Mouse (Mus musculus): ENCODE data around the gene C130026I21Rik. TPM values are rescaled to one million over a fixed set of nuclear protein-coding genes. Genes with fewer than 3 reads are reported as not detected.
A peak's percentile ranks its signal among the peaks of the same experiment; 100 is the strongest.
"Not testable (repeated sequence)": the region's sequence is repeated elsewhere in the genome, so short reads cannot be mapped to it uniquely, and the experiment has no call there.

C130026I21Rik gene
- polyA plus RNA-seq, 1 experiment from 2014 or later = not detected

DNA sequence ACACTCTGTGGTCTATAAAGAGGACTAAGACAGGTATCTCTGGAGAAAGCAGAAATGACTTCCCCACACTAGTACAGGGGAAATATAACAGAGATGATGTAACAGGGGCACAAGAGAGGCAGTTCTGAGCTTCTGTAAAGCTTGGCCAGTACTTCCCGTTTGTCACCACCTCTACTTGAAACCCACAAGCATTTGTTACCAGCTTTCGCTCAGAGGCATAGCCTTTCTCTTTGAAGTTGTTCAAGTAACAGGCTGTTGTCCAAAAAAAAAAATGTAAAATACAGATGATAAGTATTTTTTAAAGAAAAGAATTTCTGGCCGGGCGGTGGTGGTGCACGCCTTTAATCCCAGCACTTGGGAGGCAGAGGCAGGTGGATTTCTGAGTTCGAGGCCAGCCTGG is 236.8 kb downstream of the C130026I21Rik start:
- not testable (repeated sequence) for H3K4me3 ChIP-seq (ENCODE audit: low read depth, low read length); H3K9ac ChIP-seq (ENCODE audit: low read depth, low read length); H3K27ac ChIP-seq (ENCODE audit: low read depth, low read length); H3K4me2 ChIP-seq (replicated peaks; ENCODE audit: low read depth, low read length); H3K27me3 ChIP-seq (ENCODE audit: control insufficient read depth, insufficient read depth, low read length); DNase-seq (ENCODE audit: low spot score); ATAC-seq (ENCODE audit: low FRiP score); H3K36me3 ChIP-seq (ENCODE audit: control insufficient read depth, insufficient read depth, low read length); H3K9me3 ChIP-seq (ENCODE audit: control insufficient read depth, low read length); H3K4me1 ChIP-seq (replicated peaks; ENCODE audit: control insufficient read depth, insufficient read depth, low read length)
- WGBS = 96% methylated on average over 4 of the region's 6 CpGs

DNA sequence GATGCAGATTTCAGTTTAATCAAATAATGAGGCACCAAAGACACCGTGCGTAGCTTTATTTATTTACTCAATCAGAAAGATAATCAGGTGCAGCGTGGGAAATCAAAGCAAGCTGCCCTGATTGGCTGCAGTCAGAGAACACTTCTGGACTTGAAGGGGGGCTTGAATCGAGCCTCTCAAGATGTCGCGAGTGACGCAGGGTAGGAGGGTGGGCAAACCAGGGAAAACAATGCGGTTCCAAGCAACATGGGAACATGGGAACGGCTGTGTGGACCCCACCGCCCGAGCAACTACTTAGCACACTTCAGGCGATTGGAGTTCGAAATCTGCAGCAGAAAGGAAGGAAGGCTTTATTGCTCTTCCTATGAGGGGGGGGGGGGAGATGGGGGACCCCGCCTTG is 240.2 kb downstream of the C130026I21Rik start:
- not testable (repeated sequence) for H3K4me3 ChIP-seq (ENCODE audit: low read depth, low read length); H3K9ac ChIP-seq (ENCODE audit: low read depth, low read length); DNase-seq (ENCODE audit: low spot score); ATAC-seq (ENCODE audit: low FRiP score); H3K36me3 ChIP-seq (ENCODE audit: control insufficient read depth, insufficient read depth, low read length); H3K4me1 ChIP-seq (replicated peaks; ENCODE audit: control insufficient read depth, insufficient read depth, low read length); H3K27ac ChIP-seq (ENCODE audit: low read depth, low read length); H3K4me2 ChIP-seq (replicated peaks; ENCODE audit: low read depth, low read length); H3K9me3 ChIP-seq (ENCODE audit: control insufficient read depth, low read length); H3K27me3 ChIP-seq (ENCODE audit: control insufficient read depth, insufficient read depth, low read length)
- 60% methylated on average over 12 of the region's 14 CpGs for WGBS

DNA sequence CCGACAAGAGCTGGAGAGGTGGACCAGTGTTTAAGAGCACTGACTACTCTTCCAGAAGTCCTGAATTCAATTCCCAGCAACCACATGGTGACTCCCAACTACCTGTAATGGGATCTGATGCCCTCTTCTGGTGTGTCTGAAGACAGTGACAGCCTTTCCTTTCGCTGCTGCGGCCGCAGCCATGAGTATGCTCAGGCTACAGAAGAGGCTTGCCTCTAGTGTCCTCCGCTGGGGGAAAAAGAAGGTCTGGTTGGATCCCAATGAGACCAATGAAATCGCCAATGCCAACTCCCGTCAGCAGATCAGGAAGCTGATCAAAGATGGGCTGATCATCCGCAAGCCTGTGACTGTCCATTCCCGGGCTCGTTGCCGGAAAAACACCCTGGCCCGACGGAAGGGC is 258.4 kb downstream of the C130026I21Rik start:
- ATAC-seq (ENCODE audit: low FRiP score); H3K27ac ChIP-seq (ENCODE audit: low read depth, low read length); H3K36me3 ChIP-seq (ENCODE audit: control insufficient read depth, insufficient read depth, low read length); DNase-seq (ENCODE audit: low spot score); H3K4me3 ChIP-seq (ENCODE audit: low read depth, low read length); H3K9ac ChIP-seq (ENCODE audit: low read depth, low read length); H3K27me3 ChIP-seq (ENCODE audit: control insufficient read depth, insufficient read depth, low read length); H3K9me3 ChIP-seq (ENCODE audit: control insufficient read depth, low read length); H3K4me1 ChIP-seq (replicated peaks; ENCODE audit: control insufficient read depth, insufficient read depth, low read length); H3K4me2 ChIP-seq (replicated peaks; ENCODE audit: low read depth, low read length): not testable (repeated sequence)
- WGBS = 93% methylated on average over 11 of the region's 13 CpGs

DNA sequence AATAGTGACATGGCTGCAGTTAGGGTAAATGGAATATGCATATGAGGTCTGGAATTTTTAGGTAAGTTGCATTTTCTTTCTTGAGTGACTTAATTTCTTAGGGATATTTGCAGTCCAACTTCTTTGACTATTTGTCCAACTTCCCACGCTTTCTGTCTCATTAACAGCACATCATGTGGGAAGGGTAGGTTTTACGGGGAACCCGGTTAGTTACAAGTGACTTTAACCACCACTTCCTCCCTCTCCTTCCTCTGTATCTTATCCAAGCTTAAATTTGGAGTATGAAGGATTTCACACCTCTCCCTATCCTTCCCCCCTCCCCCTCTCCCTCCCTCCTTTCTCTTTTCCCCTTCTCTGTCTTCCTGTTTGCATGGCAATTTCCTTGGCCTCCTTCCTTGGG is 259.4 kb downstream of the C130026I21Rik start:
- H3K27me3 ChIP-seq (ENCODE audit: control insufficient read depth, insufficient read depth, low read length); H3K4me2 ChIP-seq (replicated peaks; ENCODE audit: low read depth, low read length); H3K4me3 ChIP-seq (ENCODE audit: low read depth, low read length); ATAC-seq (ENCODE audit: low FRiP score); H3K9me3 ChIP-seq (ENCODE audit: control insufficient read depth, low read length); H3K4me1 ChIP-seq (replicated peaks; ENCODE audit: control insufficient read depth, insufficient read depth, low read length); H3K27ac ChIP-seq (ENCODE audit: low read depth, low read length); H3K9ac ChIP-seq (ENCODE audit: low read depth, low read length); DNase-seq (ENCODE audit: low spot score); H3K36me3 ChIP-seq (ENCODE audit: control insufficient read depth, insufficient read depth, low read length): not testable (repeated sequence)
- WGBS = 100% methylated on average over 2 of the region's 3 CpGs

DNA sequence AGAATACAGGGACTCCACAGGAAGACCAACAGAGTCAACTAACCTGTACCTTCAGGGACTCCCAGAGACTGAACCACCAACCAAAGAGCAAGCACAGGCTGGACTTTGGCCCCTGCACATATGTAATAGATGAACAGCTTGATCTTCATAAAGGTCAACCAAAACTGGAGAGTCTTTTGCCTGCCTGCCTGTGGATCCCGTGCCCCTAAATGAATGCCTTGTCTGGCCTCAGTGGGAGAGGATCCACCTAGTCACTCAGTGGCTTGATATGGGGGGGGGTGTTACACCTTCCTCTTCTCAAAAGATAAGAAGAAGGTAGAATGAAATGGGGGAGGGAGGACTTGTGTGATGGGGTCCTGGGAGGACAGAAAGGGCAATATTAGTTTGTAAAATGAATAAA is 262.6 kb downstream of the C130026I21Rik start:
- not testable (repeated sequence) for H3K36me3 ChIP-seq (ENCODE audit: control insufficient read depth, insufficient read depth, low read length); H3K4me1 ChIP-seq (replicated peaks; ENCODE audit: control insufficient read depth, insufficient read depth, low read length); H3K4me2 ChIP-seq (replicated peaks; ENCODE audit: low read depth, low read length); H3K27ac ChIP-seq (ENCODE audit: low read depth, low read length); ATAC-seq (ENCODE audit: low FRiP score); H3K9me3 ChIP-seq (ENCODE audit: control insufficient read depth, low read length); H3K4me3 ChIP-seq (ENCODE audit: low read depth, low read length); DNase-seq (ENCODE audit: low spot score); H3K9ac ChIP-seq (ENCODE audit: low read depth, low read length); H3K27me3 ChIP-seq (ENCODE audit: control insufficient read depth, insufficient read depth, low read length)
- 66% methylated on average over 1 of the region's 1 CpGs for WGBS

DNA sequence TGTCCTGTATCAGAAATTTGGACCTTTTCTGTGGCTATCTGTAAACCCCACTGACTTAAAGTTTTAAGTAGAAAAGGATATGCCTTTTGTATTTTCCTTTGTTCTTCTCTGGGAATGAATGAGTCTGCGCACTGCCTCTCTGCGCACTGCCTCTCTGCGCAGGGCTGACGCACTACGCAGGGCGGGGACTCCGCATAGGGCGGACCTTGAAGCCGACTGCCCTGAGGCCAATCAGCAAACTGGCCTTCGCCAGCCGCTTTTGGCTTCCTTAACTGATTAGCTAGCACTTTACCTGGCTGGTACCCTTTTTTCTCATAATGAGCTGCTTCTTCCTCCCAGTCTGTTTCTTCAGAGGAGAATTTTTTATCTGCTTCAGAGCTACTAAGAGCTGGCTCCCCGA is 271.1 kb downstream of the C130026I21Rik start:
- H3K9me3 ChIP-seq (ENCODE audit: control insufficient read depth, low read length); H3K4me2 ChIP-seq (replicated peaks; ENCODE audit: low read depth, low read length); H3K27me3 ChIP-seq (ENCODE audit: control insufficient read depth, insufficient read depth, low read length); H3K27ac ChIP-seq (ENCODE audit: low read depth, low read length); H3K36me3 ChIP-seq (ENCODE audit: control insufficient read depth, insufficient read depth, low read length); H3K9ac ChIP-seq (ENCODE audit: low read depth, low read length); DNase-seq (ENCODE audit: low spot score); H3K4me1 ChIP-seq (replicated peaks; ENCODE audit: control insufficient read depth, insufficient read depth, low read length); H3K4me3 ChIP-seq (ENCODE audit: low read depth, low read length); ATAC-seq (ENCODE audit: low FRiP score): not testable (repeated sequence)
- WGBS = 96% methylated on average over 4 of the region's 12 CpGs

DNA sequence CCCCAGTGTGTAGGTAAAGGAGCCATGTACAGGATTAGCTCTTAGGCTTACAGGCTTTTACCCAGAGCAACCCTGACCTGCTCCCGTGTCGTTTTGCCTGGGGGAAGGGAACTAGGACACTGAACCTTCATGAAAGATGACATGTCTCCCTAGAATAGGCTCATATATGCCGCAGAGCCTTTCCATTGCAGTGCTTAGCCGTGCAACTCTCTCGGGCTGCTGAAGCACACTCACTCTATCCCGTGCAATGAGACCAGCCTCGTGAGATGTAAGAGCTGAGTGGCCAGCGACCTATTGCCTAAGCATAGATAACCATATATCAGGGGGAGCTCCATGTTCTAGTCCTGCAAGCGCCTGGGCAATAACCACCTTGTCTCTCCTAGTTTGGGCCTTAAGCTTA is 274.1 kb downstream of the C130026I21Rik start:
- not testable (repeated sequence) for ATAC-seq (ENCODE audit: low FRiP score); H3K4me2 ChIP-seq (replicated peaks; ENCODE audit: low read depth, low read length)

DNA sequence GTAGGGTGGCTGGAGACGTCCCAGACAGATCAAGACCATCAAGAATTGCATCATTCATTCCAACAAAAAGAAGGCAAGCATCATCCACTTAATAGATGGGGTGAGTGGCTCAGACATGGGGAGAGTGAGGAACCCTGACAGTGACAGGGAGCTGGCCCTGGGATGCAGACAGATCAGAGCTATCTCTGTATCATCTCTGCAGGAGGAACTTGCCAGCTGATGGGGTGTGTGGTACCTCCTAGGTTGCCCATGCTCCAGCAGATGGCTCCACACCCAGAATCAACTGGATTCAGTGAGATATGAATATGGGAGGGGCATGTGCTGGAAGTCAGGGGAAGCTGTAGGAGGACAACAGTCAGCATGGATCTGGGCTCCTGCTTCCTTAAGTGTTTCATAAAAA is 275.9 kb downstream of the C130026I21Rik start:
- WGBS = no CpG with 5 or more reads among the region's 1 CpGs
- not testable (repeated sequence) for H3K36me3 ChIP-seq (ENCODE audit: control insufficient read depth, insufficient read depth, low read length); H3K9ac ChIP-seq (ENCODE audit: low read depth, low read length); H3K4me1 ChIP-seq (replicated peaks; ENCODE audit: control insufficient read depth, insufficient read depth, low read length); H3K27ac ChIP-seq (ENCODE audit: low read depth, low read length); H3K27me3 ChIP-seq (ENCODE audit: control insufficient read depth, insufficient read depth, low read length); H3K4me3 ChIP-seq (ENCODE audit: low read depth, low read length); H3K4me2 ChIP-seq (replicated peaks; ENCODE audit: low read depth, low read length); H3K9me3 ChIP-seq (ENCODE audit: control insufficient read depth, low read length); ATAC-seq (ENCODE audit: low FRiP score); DNase-seq (ENCODE audit: low spot score)

More for the DNA sequence above, 274.1 kb downstream of the C130026I21Rik start:
- not testable (repeated sequence) for H3K4me3 ChIP-seq (ENCODE audit: low read depth, low read length); H3K27ac ChIP-seq (ENCODE audit: low read depth, low read length); H3K4me1 ChIP-seq (replicated peaks; ENCODE audit: control insufficient read depth, insufficient read depth, low read length); DNase-seq (ENCODE audit: low spot score); H3K9me3 ChIP-seq (ENCODE audit: control insufficient read depth, low read length); H3K27me3 ChIP-seq (ENCODE audit: control insufficient read depth, insufficient read depth, low read length); H3K9ac ChIP-seq (ENCODE audit: low read depth, low read length); H3K36me3 ChIP-seq (ENCODE audit: control insufficient read depth, insufficient read depth, low read length)
- WGBS = 84% methylated on average over 5 of the region's 9 CpGs

DNA sequence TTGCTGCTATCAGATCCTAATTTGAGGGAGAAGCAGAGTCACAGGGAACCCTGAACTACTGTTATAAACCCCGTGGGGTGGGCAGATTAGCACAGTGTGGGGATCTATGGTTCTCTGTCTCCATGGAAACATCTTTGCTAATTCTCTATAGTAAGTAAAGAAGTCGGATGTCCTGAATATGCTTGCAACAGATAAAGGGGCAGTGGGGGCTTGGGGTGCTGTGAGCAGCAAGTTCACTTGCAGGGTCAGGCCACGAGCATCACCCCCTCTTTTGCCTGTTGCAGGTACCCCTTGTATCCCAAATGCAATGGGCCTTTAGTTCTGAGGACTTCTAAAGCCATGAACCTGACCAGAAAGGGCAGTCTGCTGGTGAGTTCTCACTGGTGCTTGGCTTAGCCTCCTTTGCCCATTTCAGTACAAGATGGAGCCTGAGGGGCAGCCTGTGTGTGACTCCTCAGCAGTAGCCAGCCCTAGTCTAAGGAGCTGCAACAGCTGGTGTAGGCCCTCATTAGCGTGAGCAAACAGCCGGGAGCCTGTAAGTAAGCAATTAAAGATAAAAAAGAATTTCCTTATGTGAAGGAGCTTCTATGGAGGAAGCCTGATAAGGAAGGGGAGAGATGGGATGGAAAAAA is 276.6 kb downstream of the C130026I21Rik start:
- H3K36me3 ChIP-seq (ENCODE audit: control insufficient read depth, insufficient read depth, low read length); H3K4me1 ChIP-seq (replicated peaks; ENCODE audit: control insufficient read depth, insufficient read depth, low read length); H3K4me2 ChIP-seq (replicated peaks; ENCODE audit: low read depth, low read length); H3K4me3 ChIP-seq (ENCODE audit: low read depth, low read length); H3K9ac ChIP-seq (ENCODE audit: low read depth, low read length); H3K9me3 ChIP-seq (ENCODE audit: control insufficient read depth, low read length); H3K27me3 ChIP-seq (ENCODE audit: control insufficient read depth, insufficient read depth, low read length); DNase-seq (ENCODE audit: low spot score); H3K27ac ChIP-seq (ENCODE audit: low read depth, low read length): not testable (repeated sequence)
- WGBS = no CpG with 5 or more reads among the region's 5 CpGs
- ATAC-seq (ENCODE audit: low FRiP score) = peak; percentile 76

Data from hindbrain, embryonic 11.5 days (tissue).